Comparison of ENCODE assay signal across 7 mouse cellular contexts in genomic region chr1:131527281-131528080, GRCm38 (mm10). TPM values are rescaled to one million over a fixed set of nuclear protein-coding genes. Genes with fewer than 3 reads are reported as not detected.
A peak's percentile ranks its signal among the peaks of the same experiment; 100 is the strongest.
DNase-seq lines count a peak whose midpoint lies in the region; ATAC-seq lines count a peak whose summit lies in the region.

Gene Srgap2, minus strand, starts transcription at chr1:131527352.
Gene Fam72a, plus strand, starts transcription at chr1:131527903.

- H3K27ac ChIP-seq in intestine, embryonic 16.5 days (ENCODE audit: low read length) = peak within 1 kb of the TSS; percentile 96
- H3K27ac ChIP-seq in midbrain, embryonic 11.5 days (ENCODE audit: low read depth, low read length) = peak within 1 kb of the TSS; percentile 81

- peaks cover 34% of the 10 kb centered on the region for H3K4me1 ChIP-seq in intestine, embryonic 16.5 days (ENCODE audit: control insufficient read depth, insufficient read depth, low read length)
- H3K4me1 ChIP-seq in midbrain, embryonic 11.5 days (ENCODE audit: control insufficient read depth, insufficient read depth, low read length) = peaks cover 42% of the 10 kb centered on the region

- peak; percentile 96 for ATAC-seq in intestine, embryonic 16.5 days
- ATAC-seq in midbrain, embryonic 11.5 days (ENCODE audit: low FRiP score) = peak; percentile 96

- no peaks in the 10 kb centered on the region for H3K27me3 ChIP-seq in intestine, embryonic 16.5 days (replicated peaks; ENCODE audit: control insufficient read depth, insufficient read depth, low read length)
- no peaks in the 10 kb centered on the region for H3K27me3 ChIP-seq in midbrain, embryonic 11.5 days (ENCODE audit: control insufficient read depth, insufficient read depth, low read length)

- no peaks in the 10 kb centered on the region for H3K9me3 ChIP-seq in intestine, embryonic 16.5 days (ENCODE audit: control insufficient read depth, low read length)
- H3K9me3 ChIP-seq in midbrain, embryonic 11.5 days (ENCODE audit: control insufficient read depth, low read length) = no peaks in the 10 kb centered on the region

- DNase-seq in adrenal gland, adult 8-10 months = peak; percentile 98
- peak; percentile 97 for DNase-seq in embryo, embryonic 9.5 days (ENCODE audit: extremely low spot score)
- DNase-seq in gastrocnemius, postnatal 4 days (ENCODE audit: low spot score in 2 of 2) = peak; percentile 84 to 96
- DNase-seq in left cerebral cortex, postnatal 36 days (ENCODE audit: low spot score in 2 of 2) = peak; percentile 99
- DNase-seq in midbrain, embryonic 11.5 days (ENCODE audit: low spot score, missing footprints) = peak; percentile 98
- DNase-seq in skeletal muscle tissue, adult 2 months (ENCODE audit: low read depth, low spot score) = peak; percentile 100

- no peaks in the 10 kb centered on the region for H3K36me3 ChIP-seq in intestine, embryonic 16.5 days (ENCODE audit: control insufficient read depth, insufficient read depth, low read length)
- H3K36me3 ChIP-seq in midbrain, embryonic 11.5 days (ENCODE audit: control insufficient read depth, insufficient read depth, low read length) = no peaks in the 10 kb centered on the region

- peak within 1 kb of the TSS; percentile 94 for H3K4me2 ChIP-seq in intestine, embryonic 16.5 days (ENCODE audit: low read depth, low read length)
- peak within 1 kb of the TSS; percentile 89 for H3K4me2 ChIP-seq in midbrain, embryonic 11.5 days

- under 1% methylated on average over 44 of the region's 44 CpGs for WGBS in intestine, embryonic 16.5 days
- WGBS in midbrain, embryonic 11.5 days = under 1% methylated on average over 44 of the region's 44 CpGs

- intact Hi-C loops in left cerebral cortex, postnatal 36 days (cut with DNase I) = loop anchor here (5.0 to 10.0 kb wide), 3 partner anchors 95 to 233 kb away; no protein-coding TSS in a partner anchor

- peak within 1 kb of the TSS; percentile 71 for H3K4me3 ChIP-seq in intestine, embryonic 16.5 days (ENCODE audit: low read length)
- peak within 1 kb of the TSS; percentile 86 for H3K4me3 ChIP-seq in midbrain, embryonic 11.5 days (ENCODE audit: low read depth, low read length)

- peak within 1 kb of the TSS; percentile 87 for H3K9ac ChIP-seq in intestine, embryonic 16.5 days (ENCODE audit: low read depth, low read length)
- peak within 1 kb of the TSS; percentile 82 for H3K9ac ChIP-seq in midbrain, embryonic 11.5 days (ENCODE audit: low read length)

RNA-seq across cellular contexts. Expression of gene Srgap2, which starts in this region (rescaled TPM):
- total RNA-seq in adrenal gland, adult 8-10 months (2022) = 10 to 100 TPM; 23.5 to 40.0 (median 32.9) TPM
- 10 to 100 TPM; 66.3 to 67.7 TPM for total RNA-seq in gastrocnemius, postnatal 4 days (2021)
- polyA plus RNA-seq in intestine, embryonic 16.5 days (2015; fragmentation: Nextera tagmentation; extraction: Ambion mirVana) = 7.8 TPM in 2 replicates
- total RNA-seq in left cerebral cortex, postnatal 36 days (2021) = 10 to 100 TPM; 60.7 to 98.2 TPM
- 16.4 and 19.3 TPM in 2 replicates for polyA plus RNA-seq in midbrain, embryonic 11.5 days (2014; fragmentation: Nextera tagmentation; extraction: Ambion mirVana)

RNA-seq across cellular contexts. Expression of gene Fam72a, which starts in this region (rescaled TPM):
- 1 to 10 TPM in 2 of 4 experiments, under 1 TPM in 2; 0.77 to 1.7 (median 1.1) TPM for total RNA-seq in adrenal gland, adult 8-10 months (2022)
- 1 to 10 TPM; 1.7 to 2.0 TPM for total RNA-seq in gastrocnemius, postnatal 4 days (2021)
- polyA plus RNA-seq in intestine, embryonic 16.5 days (2015; fragmentation: Nextera tagmentation; extraction: Ambion mirVana) = 1.6 and 1.7 TPM in 2 replicates
- 1 to 10 TPM; 1.3 to 1.5 TPM for total RNA-seq in left cerebral cortex, postnatal 36 days (2021)
- polyA plus RNA-seq in midbrain, embryonic 11.5 days (2014; fragmentation: Nextera tagmentation; extraction: Ambion mirVana) = 4.5 and 4.7 TPM in 2 replicates

Comparison
In these comparisons a context has a peak if more than half of its experiments do, and no peak if none do; other contexts are left out.
1. Peak in every context shown above with its lines: DNase-seq, ATAC-seq, H3K4me3 ChIP-seq and H3K27ac ChIP-seq.